Mouse (Mus musculus) heart, postnatal 0 days (tissue): Measurements from ENCODE around the gene Rmnd5a.

ENCODE experiments used
- CTCF ChIP-seq: IDR thresholded peaks from 2 replicates; pipeline ENCODE4 v1.5.1; 2016; ENCODE audit warnings: antibody characterized with exemption, control low read depth, low read depth
- EP300 ChIP-seq: IDR thresholded peaks from 2 replicates; pipeline ENCODE4 v1.6.1; 2016; ENCODE audit warnings: antibody characterized with exemption, low read depth

- TF ChIP-seq CTCF, result no peak
- TF ChIP-seq EP300, result no peak
These were observed 101.1 kb downstream of the Rmnd5a start for GRCm38 (mm10) chr6:71339351-71339750.
